Mouse (Mus musculus): Measurements from ENCODE around the gene Ccdc171. TPM values are rescaled to one million over a fixed set of nuclear protein-coding genes. Genes with fewer than 3 reads are reported as not detected.
"Not testable (repeated sequence)": the region's sequence is repeated elsewhere in the genome, so short reads cannot be mapped to it uniquely, and the experiment has no call there.

Ccdc171 gene
- polyA plus RNA-seq, 1 experiment, result 1.5 TPM

DNA sequence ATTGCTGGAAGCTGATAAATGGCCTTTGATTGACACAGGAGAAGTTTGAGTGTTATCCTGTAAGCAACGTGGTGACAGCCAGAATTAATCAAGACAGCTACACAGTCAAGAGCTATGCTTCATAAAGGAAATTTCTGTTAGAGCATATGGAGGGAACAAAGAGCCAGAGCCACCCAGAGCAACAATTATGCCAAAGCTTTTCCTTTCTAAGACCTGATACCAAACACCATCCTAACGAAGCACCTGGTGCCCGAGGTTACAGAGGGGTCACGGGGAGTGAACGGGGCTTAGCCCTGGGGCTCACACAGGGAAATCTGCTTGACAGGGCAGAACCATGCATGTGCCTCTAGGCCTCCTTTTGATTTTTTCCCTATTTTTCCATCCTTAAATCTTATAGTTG, 3.3 kb upstream of the Ccdc171 start:
- Histone ChIP-seq H3K4me1 (ENCODE audit: control insufficient read depth, insufficient read depth, low read length) (no peaks in the 10 kb centered on the region; the same call in 1 of the 2 replicates), H3K4me3 (replicated peaks; ENCODE audit: extremely low read depth, low read depth, low read length) (no peak overlapping the region)
- TF ChIP-seq CTCF (IDR thresholded peaks at IDR 0.05; ENCODE audit: insufficient read depth, low read length), result no peak
- no peak for TF ChIP-seq POLR2A (IDR thresholded peaks at IDR 0.05; ENCODE audit: borderline replicate concordance, extremely low read depth, low read depth, low read length)
- whole genome bisulfite sequencing, result 46% methylated on average over 5 of the region's 5 CpGs
- DNase-seq, result no peak

DNA sequence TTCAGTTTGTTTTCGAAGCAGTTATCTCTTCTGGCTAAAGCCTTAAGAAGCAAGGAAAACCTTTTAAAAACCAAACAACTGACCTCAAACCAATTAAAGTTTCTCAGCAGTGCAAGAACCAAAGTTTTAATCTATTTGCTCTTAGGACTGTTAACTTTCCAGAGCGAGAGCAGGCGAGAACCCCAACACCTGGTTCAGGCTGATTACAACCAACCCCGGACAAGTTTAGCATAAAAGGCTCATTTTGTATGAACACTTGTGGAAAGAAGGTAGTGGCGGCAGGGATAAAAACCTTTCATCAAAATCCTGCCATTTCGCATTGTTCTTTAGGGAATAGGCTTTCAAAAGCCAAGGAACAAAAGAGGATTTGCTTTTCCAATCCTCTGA, 896 bp upstream of the Ccdc171 start:
- WGBS, result 21% methylated on average over 6 of the region's 6 CpGs
- Histone ChIP-seq H3K4me1 (ENCODE audit: control insufficient read depth, insufficient read depth, low read length) (no peaks in the 10 kb centered on the region; the same call in 1 of the 2 replicates), H3K4me3 (replicated peaks; ENCODE audit: extremely low read depth, low read depth, low read length) (peak overlapping the region; percentile 91)
- DNase-seq, result no peak
- TF ChIP-seq POLR2A (IDR thresholded peaks at IDR 0.05; ENCODE audit: borderline replicate concordance, extremely low read depth, low read depth, low read length), result no peak
- no peak for TF ChIP-seq CTCF (IDR thresholded peaks at IDR 0.05; ENCODE audit: insufficient read depth, low read length)

DNA sequence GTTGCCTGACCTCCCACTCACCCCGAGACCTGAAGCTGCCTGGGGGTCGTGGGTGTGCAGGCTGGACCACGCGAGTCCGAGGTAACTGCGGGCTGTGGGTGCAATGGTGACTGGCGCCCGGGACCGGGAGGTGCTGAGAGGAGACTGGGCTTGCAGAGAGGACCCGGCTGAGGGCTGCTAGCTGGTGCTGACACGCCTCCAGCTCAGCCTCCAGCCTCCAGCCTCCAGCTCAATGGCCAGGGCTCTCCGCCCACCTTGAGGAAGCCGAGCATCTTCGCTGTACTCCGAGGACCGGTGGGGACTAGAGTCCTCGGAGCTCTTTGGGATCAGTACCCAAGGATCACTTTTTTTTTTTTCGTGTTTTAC, 328 bp downstream of the Ccdc171 start:
- Histone ChIP-seq H3K4me3 (replicated peaks; ENCODE audit: extremely low read depth, low read depth, low read length) (peak overlapping the region; percentile 92), H3K4me1 (ENCODE audit: control insufficient read depth, insufficient read depth, low read length) (no peaks in the 10 kb centered on the region; the same call in 1 of the 2 replicates)
- under 1% methylated on average over 18 of the region's 18 CpGs for whole genome bisulfite sequencing
- DNase-seq, result no peak
- TF ChIP-seq CTCF (IDR thresholded peaks at IDR 0.05; ENCODE audit: insufficient read depth, low read length) (no peak), POLR2A (IDR thresholded peaks at IDR 0.05; ENCODE audit: borderline replicate concordance, extremely low read depth, low read depth, low read length) (no peak)

DNA sequence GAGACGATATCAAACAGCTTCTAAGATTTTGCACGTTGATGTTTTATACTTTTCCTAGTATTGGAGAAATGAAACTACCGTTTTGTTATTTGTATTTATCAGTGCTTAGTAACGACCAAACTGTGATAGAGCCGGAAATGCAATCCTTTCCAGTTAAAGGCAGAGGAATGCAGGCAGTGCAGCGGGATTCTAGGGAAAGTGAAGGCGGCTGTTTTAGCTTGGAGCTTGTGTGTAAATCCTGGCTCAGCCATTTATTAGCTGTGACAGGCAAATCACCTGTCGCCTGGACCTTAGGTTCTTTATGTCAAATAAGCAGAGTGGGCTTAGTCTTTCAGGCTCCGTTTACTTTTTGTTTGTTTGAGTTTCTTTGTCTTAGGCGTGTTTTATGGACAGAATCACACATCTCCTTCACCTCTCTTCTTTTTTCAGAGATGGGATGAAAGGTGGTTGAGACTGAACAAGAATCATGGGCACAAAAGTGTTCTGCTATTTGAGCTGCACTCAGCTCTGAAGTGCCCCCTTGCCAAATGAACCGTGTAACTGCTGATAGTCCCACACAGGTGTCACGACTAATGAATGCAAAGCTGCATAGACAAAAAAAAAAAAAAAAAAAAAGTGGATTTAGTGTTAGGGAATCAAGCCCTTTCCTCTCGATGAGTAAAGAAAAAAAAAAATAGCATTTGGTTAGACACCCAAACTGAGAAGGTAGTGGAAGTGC, 1.1 kb downstream of the Ccdc171 start:
- WGBS, result 14% methylated on average over 13 of the region's 13 CpGs
- DNase-seq, result no peak
- H3K4me1 ChIP-seq (ENCODE audit: control insufficient read depth, insufficient read depth, low read length), result no peaks in the 10 kb centered on the region; the same call in 1 of the 2 replicates
- no peak for TF ChIP-seq CTCF (IDR thresholded peaks at IDR 0.05; ENCODE audit: insufficient read depth, low read length)
- TF ChIP-seq POLR2A (IDR thresholded peaks at IDR 0.05; ENCODE audit: borderline replicate concordance, extremely low read depth, low read depth, low read length), result no peak
- H3K4me3 ChIP-seq (replicated peaks; ENCODE audit: extremely low read depth, low read depth, low read length), result peak overlapping the region; percentile 24

DNA sequence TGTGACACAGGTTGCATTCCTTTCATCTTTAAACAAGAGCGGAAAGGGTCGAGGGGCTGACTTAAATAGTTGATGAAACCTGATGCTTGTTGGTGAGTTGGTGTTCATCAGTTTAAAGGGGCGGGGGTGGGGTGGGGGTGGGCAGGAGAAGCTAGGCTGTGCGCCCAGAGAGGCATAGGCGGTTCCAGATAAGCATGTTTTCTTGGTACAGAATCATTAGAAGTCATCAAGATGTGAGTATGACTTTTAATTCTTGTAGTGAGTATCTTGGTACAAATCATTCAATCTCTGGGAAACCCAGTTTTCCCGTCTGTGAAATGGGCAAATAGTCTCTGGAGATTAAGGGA, 1.6 kb downstream of the Ccdc171 start:
- DNase-seq, result no peak
- TF ChIP-seq CTCF (IDR thresholded peaks at IDR 0.05; ENCODE audit: insufficient read depth, low read length), result no peak
- no peak for TF ChIP-seq POLR2A (IDR thresholded peaks at IDR 0.05; ENCODE audit: borderline replicate concordance, extremely low read depth, low read depth, low read length)
- Histone ChIP-seq H3K4me1 (ENCODE audit: control insufficient read depth, insufficient read depth, low read length) (no peaks in the 10 kb centered on the region; the same call in 1 of the 2 replicates), H3K4me3 (replicated peaks; ENCODE audit: extremely low read depth, low read depth, low read length) (no peak overlapping the region)
- 61% methylated on average over 6 of the region's 6 CpGs for WGBS

DNA sequence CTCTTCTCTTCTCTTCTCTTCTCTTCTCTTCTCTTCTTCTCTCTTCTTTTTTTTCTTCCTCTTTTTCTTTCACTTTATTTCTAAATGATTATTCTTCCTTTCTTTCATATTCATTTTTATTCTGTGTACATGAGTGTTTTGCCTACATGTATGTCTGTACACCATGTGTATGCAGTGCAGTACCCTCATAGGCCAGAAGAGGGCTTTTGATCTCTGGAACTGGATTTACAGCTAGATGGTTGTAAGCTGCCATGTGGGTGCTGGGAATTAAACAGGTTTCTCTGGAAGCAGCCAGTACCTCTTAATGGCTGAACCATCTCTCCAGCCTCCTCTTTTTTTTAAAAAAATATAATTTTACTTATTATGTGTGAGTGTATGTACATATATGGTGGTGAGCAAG, 2.6 kb downstream of the Ccdc171 start:
- TF ChIP-seq POLR2A (IDR thresholded peaks at IDR 0.05; ENCODE audit: borderline replicate concordance, extremely low read depth, low read depth, low read length) (no peak), CTCF (IDR thresholded peaks at IDR 0.05; ENCODE audit: insufficient read depth, low read length) (no peak)
- DNase-seq, result no peak
- Histone ChIP-seq H3K4me1 (ENCODE audit: control insufficient read depth, insufficient read depth, low read length) (no peaks in the 10 kb centered on the region; the same call in 1 of the 2 replicates), H3K4me3 (replicated peaks; ENCODE audit: extremely low read depth, low read depth, low read length) (no peak overlapping the region)

DNA sequence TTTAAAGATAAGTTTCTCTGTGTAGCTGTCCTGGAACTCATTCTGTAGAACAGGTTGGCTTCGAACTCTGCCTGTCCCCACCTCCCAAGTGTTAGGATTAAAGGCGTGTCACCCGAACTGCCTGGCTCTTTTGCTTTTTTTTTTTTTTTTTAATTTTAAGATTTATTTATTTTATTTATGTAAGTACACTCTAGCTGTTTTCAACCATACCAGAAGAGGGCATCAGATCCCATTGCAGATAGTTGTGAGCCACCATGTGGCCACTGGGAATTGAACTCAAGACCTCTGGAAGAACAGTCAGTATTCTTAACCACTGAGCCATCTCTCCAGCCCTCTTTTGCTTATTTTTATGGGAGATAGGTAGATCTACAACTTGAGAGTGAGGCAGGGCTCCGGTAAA, 4.7 kb downstream of the Ccdc171 start:
- not testable (repeated sequence) for H3K4me1 ChIP-seq (ENCODE audit: control insufficient read depth, insufficient read depth, low read length); H3K4me3 ChIP-seq (replicated peaks; ENCODE audit: extremely low read depth, low read depth, low read length); DNase-seq
- WGBS, result 88% methylated on average over 4 of the region's 4 CpGs

DNA sequence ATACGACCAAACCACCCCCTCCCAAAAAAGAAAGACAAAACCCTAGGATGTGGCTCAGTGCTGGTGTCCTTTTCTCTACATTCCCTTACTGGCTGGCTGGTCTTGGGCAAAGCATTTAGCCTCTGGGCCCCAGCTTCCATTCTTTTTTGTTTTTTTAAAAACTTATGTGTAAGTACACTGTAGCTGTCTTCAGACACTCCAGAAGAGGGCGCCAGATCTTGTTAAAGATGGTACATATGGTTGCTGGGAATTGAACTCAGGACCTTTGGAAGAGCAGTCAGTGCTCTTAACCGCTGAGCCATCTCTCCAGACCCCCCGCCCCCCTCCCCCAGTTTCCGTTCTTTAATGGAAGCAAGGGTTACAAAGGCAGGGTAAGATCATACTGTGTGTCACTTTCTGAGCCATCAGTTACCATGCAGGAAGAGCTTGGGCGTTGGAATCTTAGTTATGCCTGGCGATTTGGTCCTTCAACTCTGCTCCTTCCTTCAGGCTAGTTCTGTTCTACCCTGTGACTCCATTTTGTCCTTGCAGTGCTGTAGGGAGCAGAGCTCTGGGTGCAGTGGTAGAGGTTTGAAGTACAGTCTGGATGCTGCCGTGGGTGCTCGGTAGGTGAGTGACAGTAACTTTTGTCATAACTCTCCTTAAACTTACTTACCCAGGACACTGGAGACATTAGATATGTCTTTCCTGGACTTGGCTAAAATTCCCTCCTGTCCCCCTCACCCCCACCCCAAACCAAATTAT, 8.0 kb downstream of the Ccdc171 start:
- TF ChIP-seq POLR2A (IDR thresholded peaks at IDR 0.05; ENCODE audit: borderline replicate concordance, extremely low read depth, low read depth, low read length) (no peak), CTCF (IDR thresholded peaks at IDR 0.05; ENCODE audit: insufficient read depth, low read length) (no peak)
- no peaks in the 10 kb centered on the region for H3K4me1 ChIP-seq (ENCODE audit: control insufficient read depth, insufficient read depth, low read length)
- 84% methylated on average over 9 of the region's 9 CpGs for WGBS

DNA sequence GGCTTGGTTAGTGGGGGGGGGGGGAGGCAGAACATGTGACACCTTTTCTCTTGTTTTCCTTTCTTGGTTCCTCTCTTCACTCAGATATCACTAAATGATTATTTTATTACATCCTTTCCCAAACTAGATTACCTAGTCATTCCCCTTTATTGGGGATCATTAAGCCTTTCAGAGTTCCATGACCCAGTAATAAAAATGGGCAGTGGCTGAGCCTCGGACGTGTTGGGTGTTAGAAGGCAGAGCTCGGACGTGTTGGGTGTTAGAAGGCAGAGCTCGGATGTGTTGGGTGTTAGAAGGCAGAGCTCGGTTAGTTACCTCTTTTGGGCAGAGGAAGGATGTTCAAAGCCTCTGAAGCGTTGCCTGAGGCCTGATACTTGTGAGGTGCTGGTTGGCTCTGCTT, 8.7 kb downstream of the Ccdc171 start:
- no peaks in the 10 kb centered on the region for H3K4me1 ChIP-seq (ENCODE audit: control insufficient read depth, insufficient read depth, low read length)
- DNase-seq, result no peak
- no peak overlapping the region for H3K4me3 ChIP-seq (replicated peaks; ENCODE audit: extremely low read depth, low read depth, low read length)
- 76% methylated on average over 7 of the region's 7 CpGs for WGBS
- no peak for TF ChIP-seq CTCF (IDR thresholded peaks at IDR 0.05; ENCODE audit: insufficient read depth, low read length)
- no peak for TF ChIP-seq POLR2A (IDR thresholded peaks at IDR 0.05; ENCODE audit: borderline replicate concordance, extremely low read depth, low read depth, low read length)

More for the DNA sequence above, 8.0 kb downstream of the Ccdc171 start:
- no peak overlapping the region for H3K4me3 ChIP-seq (replicated peaks; ENCODE audit: extremely low read depth, low read depth, low read length)
- DNase-seq, result no peak

DNA sequence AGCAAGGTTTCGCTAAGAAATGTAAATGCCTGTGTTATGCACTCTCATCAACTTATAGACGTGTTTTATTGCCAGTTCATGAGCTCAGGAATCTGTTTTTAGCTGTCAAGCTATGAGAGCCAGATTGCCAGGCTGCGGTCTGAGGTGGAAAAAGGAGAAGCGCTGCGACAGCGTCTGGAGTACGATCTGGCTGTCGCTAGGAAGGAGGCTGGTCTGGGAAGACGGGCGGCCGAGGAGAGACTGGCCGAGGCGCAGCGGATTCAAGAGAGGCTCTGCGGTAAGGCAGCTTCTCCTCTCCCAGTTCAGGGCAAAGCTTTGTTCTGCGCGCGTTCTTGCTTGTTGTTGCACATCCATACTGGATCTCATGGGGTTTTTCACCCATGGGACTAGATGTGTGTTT, 24.2 kb downstream of the Ccdc171 start:
- Histone ChIP-seq H3K4me3 (replicated peaks; ENCODE audit: extremely low read depth, low read depth, low read length) (no peak overlapping the region), H3K4me1 (ENCODE audit: control insufficient read depth, insufficient read depth, low read length) (no peaks in the 10 kb centered on the region)
- no peak for DNase-seq
- WGBS, result 46% methylated on average over 18 of the region's 18 CpGs
- TF ChIP-seq POLR2A (IDR thresholded peaks at IDR 0.05; ENCODE audit: borderline replicate concordance, extremely low read depth, low read depth, low read length) (no peak), CTCF (IDR thresholded peaks at IDR 0.05; ENCODE audit: insufficient read depth, low read length) (no peak)

All from lung, adult 2 months (tissue).